Mouse (Mus musculus) common myeloid progenitor, adult 5-6 weeks (primary cell): ENCODE data around the gene Krt84. TPM values are rescaled to one million over a fixed set of nuclear protein-coding genes. Genes with fewer than 3 reads are reported as not detected.

ENCODE experiments used
- ATAC-seq: replicated peaks from 2 replicates; pipeline ENCODE4 v1.8.0; 2016; ENCODE audit warnings: low read depth, mild to moderate bottlenecking, moderate TSS enrichment, inconsistent platforms; ENCODE audit not compliant: poor library complexity, severe bottlenecking
- total RNA-seq: library from RNA; stranded (forward); fragments of 200-1000, 187-1606 nt; gene quantifications from 2 replicates; pipeline ENCODE4 v1.2.3, GENCODE M21; 2017

Gene Krt84
- total RNA-seq, 1 experiment from 2014 or later, result not detected

- no peak for ATAC-seq
Observed at GRCm38 (mm10) chr15:101506896-101507758, 25.5 kb downstream of the Krt84 start.

GRCm38 (mm10) chr15:101497181-101497580 is 35.4 kb downstream of the Krt84 start:
- ATAC-seq, result 0 out of 2 replicates have a peak, but pooled peaks have one; percentile 32

- no peak for ATAC-seq
Observed at GRCm38 (mm10) chr15:101495266-101495665, 37.4 kb downstream of the Krt84 start.

GRCm38 (mm10) chr15:101494203-101494602 is 38.4 kb downstream of the Krt84 start:
- ATAC-seq, result no peak

GRCm38 (mm10) chr15:101493713-101494112 is 38.9 kb downstream of the Krt84 start:
- no peak for ATAC-seq

GRCm38 (mm10) chr15:101492718-101493117 is 39.9 kb downstream of the Krt84 start:
- ATAC-seq, result no peak

GRCm38 (mm10) chr15:101491431-101491830 is 41.2 kb downstream of the Krt84 start, which contains the start of gene Krt83:
Gene Krt83 (minus strand): TSS chr15:101491512.
- no peak for ATAC-seq

GRCm38 (mm10) chr15:101485911-101486635 is 46.5 kb downstream of the Krt84 start:
- ATAC-seq, result no peak

GRCm38 (mm10) chr15:101484939-101485338 is 47.7 kb downstream of the Krt84 start:
- 0 out of 2 replicates have a peak, but pooled peaks have one; percentile 19 for ATAC-seq

- ATAC-seq, result no peak
Observed at GRCm38 (mm10) chr15:101483646-101484045, 49.0 kb downstream of the Krt84 start.

- no peak for ATAC-seq
Observed at GRCm38 (mm10) chr15:101482056-101482455, 50.6 kb downstream of the Krt84 start.

- no peak for ATAC-seq
Observed at GRCm38 (mm10) chr15:101479666-101480060, 53.0 kb downstream of the Krt84 start.

GRCm38 (mm10) chr15:101479007-101479665 is 53.5 kb downstream of the Krt84 start:
- ATAC-seq, result peak; percentile 80

Other genes starting within 250 kb of the Krt84 start
- gene Atg101, start 248.5 kb downstream of the Krt84 start, total RNA-seq, result 30.7 and 34.8 TPM in 2 replicates
- 0.78 TPM in 1 of 2 replicates, not detected in the other for gene 6030408B16Rik, start 239.6 kb downstream of the Krt84 start, total RNA-seq
- gene Krt80, start 162.7 kb downstream of the Krt84 start, total RNA-seq, result 1.5 and 1.7 TPM in 2 replicates
- 0.96 and 4.9 TPM in 2 replicates for gene Krt7, start 121.8 kb downstream of the Krt84 start, total RNA-seq
- 0.09 TPM in 1 of 2 replicates, not detected in the other for gene Krt87, start 94.0 kb downstream of the Krt84 start, total RNA-seq
- not detected in 2 replicates for gene Krt88, start 85.1 kb downstream of the Krt84 start, total RNA-seq
- not detected in 2 replicates for gene Krt81, start 69.1 kb downstream of the Krt84 start, total RNA-seq
- gene Krt86, start 59.3 kb downstream of the Krt84 start, total RNA-seq, result not detected in 2 replicates
- not detected in 2 replicates for gene Krt83, start 41.3 kb downstream of the Krt84 start, total RNA-seq
- not detected in 2 replicates for gene Gm49425, start 15.6 kb downstream of the Krt84 start, total RNA-seq
- not detected in 2 replicates for gene Krt82, start 17.8 kb upstream of the Krt84 start, total RNA-seq
- not detected in 2 replicates for gene Krt90, start 30.1 kb upstream of the Krt84 start, total RNA-seq
- gene Krt75, start 41.1 kb upstream of the Krt84 start, total RNA-seq, result not detected in 2 replicates
- not detected in 2 replicates for gene Gm5414, start 95.4 kb upstream of the Krt84 start, total RNA-seq
- gene Gm5478, start 114.6 kb upstream of the Krt84 start, total RNA-seq, result not detected in 2 replicates
- gene Krt6b, start 147.5 kb upstream of the Krt84 start, total RNA-seq, result not detected in 2 replicates
- not detected in 2 replicates for gene Krt6a, start 161.5 kb upstream of the Krt84 start, total RNA-seq
- gene Krt5, start 180.1 kb upstream of the Krt84 start, total RNA-seq, result not detected in 2 replicates
- gene Krt71, start 210.3 kb upstream of the Krt84 start, total RNA-seq, result not detected in 2 replicates